Mouse (Mus musculus) ES-E14 (cell line): ENCODE results near the gene Terb2. TPM values are rescaled to one million over a fixed set of nuclear protein-coding genes. Genes with fewer than 3 reads are reported as not detected.
A peak's percentile ranks its signal among the peaks of the same experiment; 100 is the strongest.

Experiments used
- DNase-seq: peaks from one replicate; pipeline ENCODE4 v3.0.0-alpha.2; 2013; ENCODE audit warnings: low read depth, low spot score
- H3K27ac ChIP-seq: 2 replicates; pipeline ENCODE4 v1.5.1; 2012; ENCODE audit warnings: low read depth, mild to moderate bottlenecking, low read length, moderate library complexity, mixed read lengths; ENCODE audit not compliant: poor library complexity, insufficient read depth, severe bottlenecking
- H3K36me3 ChIP-seq: 2 replicates; pipeline ENCODE4 v1.6.1; 2012; ENCODE audit warnings: mild to moderate bottlenecking, low read length, moderate library complexity, mixed read lengths; ENCODE audit not compliant: control insufficient read depth, poor library complexity, insufficient read depth, severe bottlenecking
- H3K4me1 ChIP-seq, 2 experiments: fragments of 150-350 bp in 1 of 2; sonication (generic) in 1 of 2; 2 replicates each; pipeline ENCODE4 v1.6.1; 2012; ENCODE audit warnings: low read length in 2 of 2, mild to moderate bottlenecking in 1 of 2, mixed read lengths in 1 of 2; ENCODE audit not compliant: control insufficient read depth in 2 of 2, insufficient read depth in 2 of 2, poor library complexity in 1 of 2
- H3K4me3 ChIP-seq, 2 experiments: fragments of 150-350 bp in 1 of 2; sonication (generic) in 1 of 2; 2 replicates each; pipeline ENCODE4 v1.5.1; 2012; ENCODE audit warnings: low read length in 2 of 2, low read depth in 1 of 2, mild to moderate bottlenecking in 1 of 2, mixed read lengths in 1 of 2; ENCODE audit not compliant: insufficient read depth in 1 of 2, poor library complexity in 1 of 2, severe bottlenecking in 1 of 2
- H3K9ac ChIP-seq: 2 replicates; pipeline ENCODE4 v1.6.1; 2012; ENCODE audit warnings: low read depth, mild to moderate bottlenecking, low read length, mixed read lengths; ENCODE audit not compliant: poor library complexity, insufficient read depth, severe bottlenecking
- H3K9me3 ChIP-seq: fragments of 150-350 bp; sonication (generic); 2 replicates; pipeline ENCODE4 v1.6.1; 2012; ENCODE audit warnings: low read depth, mild to moderate bottlenecking, low read length; ENCODE audit not compliant: control insufficient read depth, insufficient read depth
- CHD2 ChIP-seq: IDR thresholded peaks from 2 replicates; pipeline ENCODE4 v1.6.1; 2014; ENCODE audit warnings: mild to moderate bottlenecking, low read depth, low read length, inconsistent platforms
- HCFC1 ChIP-seq: IDR thresholded peaks from 2 replicates; pipeline ENCODE4 v1.6.1; 2012; ENCODE audit warnings: low read length, inconsistent platforms, borderline replicate concordance; ENCODE audit not compliant: insufficient read depth
- MAFK ChIP-seq: IDR thresholded peaks from 2 replicates; pipeline ENCODE4 v1.6.1; 2014; ENCODE audit warnings: mild to moderate bottlenecking, low read depth, low read length, inconsistent platforms; ENCODE audit not compliant: insufficient read depth
- ZC3H11A ChIP-seq: IDR thresholded peaks from 2 replicates; pipeline ENCODE4 v1.6.1; 2012; ENCODE audit warnings: low read depth, mild to moderate bottlenecking, inconsistent platforms, low read length, borderline replicate concordance
- ZNF384 ChIP-seq: IDR thresholded peaks from 2 replicates; pipeline ENCODE4 v1.6.1; 2012; ENCODE audit warnings: low read depth, low read length, inconsistent platforms
- in situ Hi-C, 2 experiments: fragments of 600-800 bp; cut with MboI; formaldehyde crosslinking; loops; one replicate each; pipeline ENCODE4 v1.15.1; 2025; ENCODE audit warnings: low sequenced_read_pairs in 2 of 2, inconsistent platforms in 1 of 2; ENCODE audit not compliant: unreplicated experiment in 2 of 2
- total RNA-seq: library from RNA; depleted of rRNA; stranded (reverse); fragments of 300-350 nt; gene quantifications from 2 replicates; pipeline ENCODE4 v1.2.3, GENCODE M21; 2012

The Terb2 gene
- total RNA-seq, 1 experiment, result 1.9 TPM

GRCm38 (mm10) chr2:122180051-122180822 is 5.8 kb upstream of the Terb2 start:
- no peak for DNase-seq
- Histone ChIP-seq H3K9me3 (no peaks in the 10 kb centered on the region), H3K27ac (no peak overlapping the region), H3K4me3 (no peak overlapping the region), H3K4me1 (no peaks in the 10 kb centered on the region), H3K9ac (no peak overlapping the region), H3K36me3 (no peaks in the 10 kb centered on the region)
- TF ChIP-seq HCFC1, result no peak
- no peak for TF ChIP-seq CHD2
- no peak for TF ChIP-seq MAFK
- TF ChIP-seq ZC3H11A, result no peak
- no peak for TF ChIP-seq ZNF384
- in situ Hi-C loops, result no loop called here

DNA sequence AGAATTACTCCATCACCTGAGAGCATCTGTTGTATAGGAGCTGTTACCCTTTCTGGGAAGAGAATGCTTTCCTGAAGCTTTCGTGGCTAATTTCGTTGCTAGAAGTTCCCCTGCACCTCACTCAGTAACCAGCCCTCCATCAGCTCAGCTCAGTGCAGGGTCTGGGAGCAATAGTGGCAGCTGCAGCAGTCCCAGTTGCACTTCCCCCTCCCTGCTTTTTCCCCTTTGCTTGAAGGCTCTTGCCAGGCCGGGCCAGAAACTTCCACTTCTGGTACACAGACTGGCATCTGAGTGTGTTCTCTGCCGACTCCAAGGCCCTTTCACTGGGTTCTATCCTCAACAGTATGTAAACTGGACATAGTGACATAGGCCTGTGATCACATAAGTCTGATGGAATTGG is 986 bp upstream of the Terb2 start:
- H3K9ac ChIP-seq, result no peak overlapping the region
- no peak for DNase-seq
- H3K4me1 ChIP-seq, result peaks cover 0 to 3% of the 10 kb centered on the region in 2 experiments; a peak in 1 of 4 replicates
- H3K9me3 ChIP-seq, result no peaks in the 10 kb centered on the region
- in situ Hi-C loops, result no loop called here
- no peaks in the 10 kb centered on the region for H3K36me3 ChIP-seq
- TF ChIP-seq ZC3H11A, result no peak
- H3K4me3 ChIP-seq, result no peak overlapping the region
- no peak overlapping the region for H3K27ac ChIP-seq

GRCm38 (mm10) chr2:122186751-122187150 is 679 bp downstream of the Terb2 start:
- DNase-seq, result no peak
- Histone ChIP-seq H3K27ac (no peak overlapping the region), H3K4me1 (peaks cover 0 to 3% of the 10 kb centered on the region in 2 experiments; a peak in 1 of 4 replicates), H3K9me3 (no peaks in the 10 kb centered on the region), H3K36me3 (no peaks in the 10 kb centered on the region), H3K9ac (no peak overlapping the region), H3K4me3 (peak overlapping the region; percentile 53 to 69; a peak in 3 of 4 replicates)
- in situ Hi-C loops, result no loop called here
- no peak for TF ChIP-seq ZNF384
- no peak for TF ChIP-seq CHD2
- no peak for TF ChIP-seq MAFK
- no peak for TF ChIP-seq HCFC1
- TF ChIP-seq ZC3H11A, result no peak

DNA sequence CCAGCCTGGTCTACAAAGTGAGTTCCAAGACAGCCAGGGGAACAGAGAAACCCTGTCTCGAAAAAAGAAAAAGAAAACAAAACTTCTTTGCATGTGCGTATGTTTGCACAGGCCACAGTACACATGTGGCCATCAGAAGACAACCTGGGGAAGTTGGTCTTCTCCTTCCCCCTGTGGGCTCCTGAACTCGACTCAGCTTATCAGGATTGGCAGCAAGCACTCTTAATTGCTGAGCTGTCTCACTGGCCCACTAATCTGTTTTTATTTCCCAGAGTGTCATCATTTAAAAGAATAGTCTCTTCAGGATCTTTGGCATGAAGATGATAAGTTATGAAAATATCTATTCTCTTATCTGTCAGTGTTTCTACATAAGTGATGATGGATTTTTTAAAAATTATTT is 5.8 kb downstream of the Terb2 start:
- Histone ChIP-seq H3K27ac (no peak overlapping the region), H3K36me3 (no peaks in the 10 kb centered on the region), H3K4me3 (no peak overlapping the region), H3K9ac (no peak overlapping the region), H3K4me1 (no peaks in the 10 kb centered on the region), H3K9me3 (no peaks in the 10 kb centered on the region)
- no peak for DNase-seq
- TF ChIP-seq MAFK, result no peak
- no peak for TF ChIP-seq CHD2
- no peak for TF ChIP-seq ZNF384
- no peak for TF ChIP-seq ZC3H11A
- no peak for TF ChIP-seq HCFC1
- in situ Hi-C loops, result no loop called here

- no peak for DNase-seq
- no peak overlapping the region for H3K9ac ChIP-seq
- H3K27ac ChIP-seq, result no peak overlapping the region
- H3K4me3 ChIP-seq, result no peak overlapping the region
- in situ Hi-C loops, result no loop called here
- no peaks in the 10 kb centered on the region for H3K9me3 ChIP-seq
- no peaks in the 10 kb centered on the region for H3K4me1 ChIP-seq
- 0 out of 2 replicates have a peak, but pooled peaks have one; percentile 17 for TF ChIP-seq ZC3H11A
- no peak for TF ChIP-seq CHD2
- no peaks in the 10 kb centered on the region for H3K36me3 ChIP-seq
Observed at GRCm38 (mm10) chr2:122194509-122194929, 8.4 kb downstream of the Terb2 start.
